Mouse (Mus musculus): ENCODE results near the gene Ppfia3.

Ppfia3 gene

DNA sequence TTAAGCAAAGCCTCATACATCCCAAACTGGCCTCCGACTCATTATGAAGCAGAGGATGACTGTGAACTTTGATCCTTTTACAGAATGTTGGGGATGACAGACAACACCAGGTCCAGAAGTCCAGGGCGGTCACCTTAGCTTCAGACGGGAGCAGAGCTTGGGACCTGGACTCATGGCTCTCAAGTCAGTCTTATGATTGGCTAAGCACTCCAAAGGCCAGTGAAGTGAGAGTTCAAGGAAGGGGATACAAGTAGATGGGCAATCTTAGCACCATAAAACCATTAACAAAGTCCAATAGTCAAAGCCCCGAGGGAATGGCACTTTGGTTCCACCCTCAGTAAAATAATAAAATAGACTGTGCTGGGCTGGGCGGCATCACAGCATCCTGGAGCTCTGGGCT, 43.8 kb downstream of the Ppfia3 start:
- no peak for DNase-seq (ENCODE audit: low read depth, low spot score)
- H3K36me3 ChIP-seq (ENCODE audit: control insufficient read depth, insufficient read depth, low read length, poor library complexity, severe bottlenecking), result no peaks in the 10 kb centered on the region
- no peaks in the 10 kb centered on the region for H3K27me3 ChIP-seq (ENCODE audit: control insufficient read depth, insufficient read depth, low read length, poor library complexity, severe bottlenecking)

DNA sequence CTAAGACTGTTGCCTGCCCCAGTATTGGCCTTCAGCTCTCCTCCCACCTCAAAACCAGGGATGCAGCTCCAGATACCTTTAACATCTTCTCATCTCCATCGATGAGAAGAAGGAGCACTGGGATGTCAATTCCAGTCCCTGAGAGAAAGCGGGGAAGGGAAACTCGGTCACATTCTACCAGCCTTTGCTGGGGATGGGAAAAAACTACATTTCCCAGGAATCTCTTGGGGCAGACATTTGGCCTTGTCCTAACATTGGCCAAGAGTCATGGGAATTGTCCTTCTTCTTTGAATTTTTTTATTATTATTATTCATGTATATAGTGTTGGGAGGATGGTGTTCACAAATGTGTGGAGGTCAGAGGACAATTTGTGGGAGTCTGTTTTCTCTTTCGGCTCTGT, 44.6 kb downstream of the Ppfia3 start:
- no peak for DNase-seq (ENCODE audit: low read depth, low spot score)
- no peaks in the 10 kb centered on the region for H3K36me3 ChIP-seq (ENCODE audit: control insufficient read depth, insufficient read depth, low read length, poor library complexity, severe bottlenecking)
- no peaks in the 10 kb centered on the region for H3K27me3 ChIP-seq (ENCODE audit: control insufficient read depth, insufficient read depth, low read length, poor library complexity, severe bottlenecking)

DNA sequence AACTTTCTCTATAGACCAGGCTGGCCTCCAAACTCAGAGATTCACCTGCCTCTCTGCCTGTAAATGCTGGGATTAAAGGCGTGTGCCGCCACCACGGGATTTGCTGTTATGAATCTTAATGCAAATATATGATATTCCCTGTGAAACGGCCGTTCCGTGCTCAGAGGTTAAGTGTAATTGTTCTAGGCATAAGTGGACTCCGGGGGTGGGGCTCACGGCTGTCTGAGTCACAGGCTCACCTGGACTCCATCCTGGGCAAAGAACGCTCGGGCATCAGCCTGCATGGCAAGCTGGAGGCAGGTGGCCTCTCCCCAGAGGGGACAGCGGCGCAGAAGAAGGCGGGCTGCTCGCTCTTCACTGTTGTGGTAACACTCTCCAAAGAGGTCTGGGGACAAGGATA, 50.3 kb downstream of the Ppfia3 start:
- no peak for DNase-seq (ENCODE audit: low read depth, low spot score)
- Histone ChIP-seq H3K27me3 (ENCODE audit: control insufficient read depth, insufficient read depth, low read length, poor library complexity, severe bottlenecking) (no peaks in the 10 kb centered on the region), H3K36me3 (ENCODE audit: control insufficient read depth, insufficient read depth, low read length, poor library complexity, severe bottlenecking) (no peaks in the 10 kb centered on the region)

DNA sequence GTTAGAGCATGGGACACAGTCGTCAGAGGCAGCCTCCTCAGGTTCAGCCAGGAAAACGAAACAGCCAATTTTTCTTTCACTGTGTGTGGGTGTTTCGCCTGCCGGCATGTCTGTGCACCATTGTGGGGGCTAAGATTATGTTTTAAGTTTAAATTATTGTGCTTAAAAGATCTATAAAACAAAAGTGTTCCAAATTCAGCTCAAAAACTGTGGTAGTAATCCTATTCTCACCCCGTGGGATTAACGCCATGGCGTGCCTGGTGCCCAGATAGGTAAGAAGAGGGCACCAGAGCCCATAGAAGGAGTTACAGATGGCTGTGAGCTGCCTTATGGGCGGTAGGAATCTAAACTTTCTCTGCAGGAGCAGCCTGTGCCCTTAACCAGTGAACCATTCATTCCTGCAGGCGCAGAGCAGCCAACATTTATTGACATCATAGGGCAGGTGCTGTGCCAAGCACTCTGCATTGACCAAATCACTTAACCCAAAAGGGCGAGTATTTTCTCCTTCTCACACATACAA, 51.6 kb downstream of the Ppfia3 start:
- DNase-seq (ENCODE audit: low read depth, low spot score), result no peak
- Histone ChIP-seq H3K36me3 (ENCODE audit: control insufficient read depth, insufficient read depth, low read length, poor library complexity, severe bottlenecking) (no peaks in the 10 kb centered on the region), H3K27me3 (ENCODE audit: control insufficient read depth, insufficient read depth, low read length, poor library complexity, severe bottlenecking) (no peaks in the 10 kb centered on the region)

DNA sequence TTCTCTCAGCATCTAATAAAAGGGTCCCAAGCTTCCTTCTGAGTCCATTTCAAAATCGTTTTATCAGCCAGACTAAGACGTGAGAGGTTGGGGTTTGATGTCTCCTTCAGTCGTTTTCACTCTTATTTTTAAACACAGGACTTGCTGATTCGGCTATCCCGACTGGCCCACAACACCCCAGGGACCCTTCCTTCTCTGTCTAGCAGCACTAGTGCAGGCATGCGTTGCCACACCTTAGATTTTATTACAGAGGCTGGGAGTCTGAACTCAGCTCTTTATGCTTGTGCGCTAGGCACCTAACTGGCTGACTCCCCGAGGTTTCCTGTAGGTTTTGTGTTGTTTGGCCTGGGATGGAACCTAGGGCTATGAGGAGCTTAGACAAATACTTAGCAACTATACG, 53.3 kb downstream of the Ppfia3 start:
- H3K36me3 ChIP-seq (ENCODE audit: control insufficient read depth, insufficient read depth, low read length, poor library complexity, severe bottlenecking), result no peaks in the 10 kb centered on the region
- H3K27me3 ChIP-seq (ENCODE audit: control insufficient read depth, insufficient read depth, low read length, poor library complexity, severe bottlenecking), result no peaks in the 10 kb centered on the region
- DNase-seq (ENCODE audit: low read depth, low spot score), result no peak

DNA sequence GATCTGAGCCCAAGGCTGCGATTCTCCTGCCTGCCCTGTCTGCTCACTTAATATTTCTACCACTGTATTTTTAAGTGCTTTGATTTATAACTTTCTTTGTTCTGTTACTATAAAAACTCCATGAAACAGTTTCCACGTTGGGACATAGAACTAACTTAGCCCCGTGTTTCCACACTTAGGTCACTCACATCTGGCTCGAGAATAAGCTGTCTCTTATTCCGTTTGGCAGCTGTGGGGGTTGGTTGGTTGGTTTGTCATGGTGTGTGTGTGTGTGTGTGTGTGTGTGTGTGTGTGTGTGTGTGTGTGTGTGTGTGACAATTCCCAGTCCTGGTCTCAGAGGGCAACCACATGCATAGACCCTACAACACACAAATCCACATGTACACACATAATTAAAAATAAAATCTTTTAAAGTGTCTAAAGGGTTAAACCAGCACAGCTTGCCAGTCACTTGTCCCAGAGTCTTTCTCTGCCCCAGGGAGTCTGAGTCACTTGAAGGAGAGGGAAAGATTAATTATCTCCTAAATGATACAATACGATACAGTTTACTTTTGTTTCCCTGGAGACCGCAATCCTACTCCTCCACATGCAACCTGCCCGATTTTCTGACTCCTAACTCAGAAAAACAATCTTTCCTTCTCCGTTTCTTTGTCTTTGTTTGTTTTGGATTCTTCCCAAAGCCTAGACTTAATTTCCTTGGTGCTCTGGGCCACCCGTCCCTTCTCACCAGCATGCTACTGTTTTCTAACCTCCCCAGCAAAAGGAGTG, 53.9 kb downstream of the Ppfia3 start:
- H3K27me3 ChIP-seq (ENCODE audit: control insufficient read depth, insufficient read depth, low read length, poor library complexity, severe bottlenecking), result no peaks in the 10 kb centered on the region
- no peak for DNase-seq (ENCODE audit: low read depth, low spot score)
- H3K36me3 ChIP-seq (ENCODE audit: control insufficient read depth, insufficient read depth, low read length, poor library complexity, severe bottlenecking), result no peaks in the 10 kb centered on the region

DNA sequence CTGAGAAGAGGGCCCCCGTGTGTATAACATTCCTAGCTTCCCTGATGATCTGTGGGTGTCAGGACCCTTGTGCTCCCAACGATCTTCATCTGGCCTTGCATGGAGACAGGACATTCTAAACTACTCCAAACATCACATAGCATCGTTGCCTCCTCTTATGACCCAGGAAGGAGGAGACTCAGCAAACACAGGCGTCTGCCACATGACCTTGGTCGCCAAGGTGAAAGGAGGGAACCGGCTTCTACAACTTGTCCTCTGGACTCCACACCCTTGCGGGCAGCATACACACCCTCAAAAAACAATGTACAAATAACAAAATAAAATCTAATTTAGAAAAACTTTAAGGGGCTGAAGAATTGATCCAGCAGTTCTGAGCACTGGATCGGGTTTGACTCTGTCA, 54.8 kb downstream of the Ppfia3 start:
- Histone ChIP-seq H3K27me3 (ENCODE audit: control insufficient read depth, insufficient read depth, low read length, poor library complexity, severe bottlenecking) (no peaks in the 10 kb centered on the region), H3K36me3 (ENCODE audit: control insufficient read depth, insufficient read depth, low read length, poor library complexity, severe bottlenecking) (no peaks in the 10 kb centered on the region)
- no peak for DNase-seq (ENCODE audit: low read depth, low spot score)

DNA sequence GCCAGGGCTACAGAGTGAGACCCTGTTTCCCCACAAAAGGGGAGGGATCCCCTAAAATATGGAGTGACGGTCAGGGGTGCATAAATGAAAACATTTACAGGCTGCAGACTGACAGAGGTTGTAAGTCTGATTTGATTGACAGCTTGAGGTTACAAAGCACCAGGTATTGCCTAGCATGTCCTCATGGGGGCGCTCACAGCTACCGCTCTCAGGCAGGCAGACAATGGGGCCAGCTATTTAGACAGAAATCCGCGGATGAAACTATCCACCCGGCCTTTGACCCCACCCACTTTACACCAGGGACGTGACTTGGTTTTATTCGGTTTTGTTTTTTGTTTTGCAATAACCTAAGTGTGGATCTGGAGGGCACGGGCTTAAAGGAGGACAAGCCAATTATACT, 57.4 kb downstream of the Ppfia3 start:
- Histone ChIP-seq H3K27me3 (ENCODE audit: control insufficient read depth, insufficient read depth, low read length, poor library complexity, severe bottlenecking) (no peaks in the 10 kb centered on the region), H3K36me3 (ENCODE audit: control insufficient read depth, insufficient read depth, low read length, poor library complexity, severe bottlenecking) (no peaks in the 10 kb centered on the region)
- DNase-seq (ENCODE audit: low read depth, low spot score), result peak; percentile 74

DNA sequence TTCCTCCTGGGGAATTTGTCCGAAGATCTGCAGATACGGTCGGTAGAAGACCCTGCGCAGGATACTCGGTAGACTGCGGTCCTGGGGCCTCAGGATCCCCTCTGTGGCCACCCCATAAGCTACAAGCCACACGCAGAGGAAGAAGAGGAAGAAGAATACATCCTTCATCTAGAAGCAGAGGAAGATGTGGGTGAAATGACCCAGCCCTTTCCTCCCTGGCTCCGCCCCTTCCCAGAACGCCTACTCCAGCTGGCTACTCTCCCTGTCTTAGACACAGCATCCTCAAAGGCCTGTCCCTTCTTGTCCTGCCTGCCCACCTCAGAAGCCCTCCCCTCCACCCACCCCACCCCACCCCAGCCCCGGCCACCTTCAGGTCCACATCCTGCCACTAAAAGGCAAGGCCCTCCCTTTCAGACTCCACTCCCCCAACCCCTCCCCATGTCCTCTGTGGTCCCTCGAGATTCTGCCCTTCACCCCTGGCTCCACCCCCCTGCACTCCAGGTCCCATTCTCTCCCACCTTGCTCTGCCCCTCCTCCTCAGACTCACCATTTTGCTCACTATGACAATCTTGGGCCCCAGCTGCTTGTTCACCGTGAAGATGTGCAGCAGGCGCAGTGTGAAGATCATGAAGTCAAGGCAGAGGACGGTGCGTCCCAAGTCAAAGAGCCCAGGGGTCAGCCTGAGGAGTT, 58.1 kb downstream of the Ppfia3 start:
- no peaks in the 10 kb centered on the region for H3K27me3 ChIP-seq (ENCODE audit: control insufficient read depth, insufficient read depth, low read length, poor library complexity, severe bottlenecking)
- H3K36me3 ChIP-seq (ENCODE audit: control insufficient read depth, insufficient read depth, low read length, poor library complexity, severe bottlenecking), result no peaks in the 10 kb centered on the region
- no peak for DNase-seq (ENCODE audit: low read depth, low spot score)

DNA sequence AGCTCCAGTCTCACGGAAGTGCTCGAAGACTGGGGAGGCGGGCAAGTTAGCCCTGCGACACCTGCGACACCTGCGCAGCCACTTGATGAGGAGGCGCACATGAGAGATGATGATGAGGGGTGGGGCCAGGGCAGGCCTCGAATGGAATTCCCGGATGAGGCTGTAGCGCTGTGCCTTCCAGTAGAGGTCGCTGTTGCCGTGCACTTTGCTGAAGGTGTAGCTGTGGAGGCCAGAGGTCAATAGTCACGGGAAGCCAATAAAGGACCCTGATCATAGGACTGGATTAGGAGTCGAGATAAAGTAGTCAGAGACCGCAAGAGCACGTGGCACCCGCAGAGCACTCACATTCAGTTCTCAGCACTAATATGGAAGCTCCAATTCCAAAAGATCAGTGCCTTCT, 61.5 kb downstream of the Ppfia3 start:
- DNase-seq (ENCODE audit: low read depth, low spot score), result peak; percentile 70
- Histone ChIP-seq H3K36me3 (ENCODE audit: control insufficient read depth, insufficient read depth, low read length, poor library complexity, severe bottlenecking) (no peaks in the 10 kb centered on the region), H3K27me3 (ENCODE audit: control insufficient read depth, insufficient read depth, low read length, poor library complexity, severe bottlenecking) (no peaks in the 10 kb centered on the region)

DNA sequence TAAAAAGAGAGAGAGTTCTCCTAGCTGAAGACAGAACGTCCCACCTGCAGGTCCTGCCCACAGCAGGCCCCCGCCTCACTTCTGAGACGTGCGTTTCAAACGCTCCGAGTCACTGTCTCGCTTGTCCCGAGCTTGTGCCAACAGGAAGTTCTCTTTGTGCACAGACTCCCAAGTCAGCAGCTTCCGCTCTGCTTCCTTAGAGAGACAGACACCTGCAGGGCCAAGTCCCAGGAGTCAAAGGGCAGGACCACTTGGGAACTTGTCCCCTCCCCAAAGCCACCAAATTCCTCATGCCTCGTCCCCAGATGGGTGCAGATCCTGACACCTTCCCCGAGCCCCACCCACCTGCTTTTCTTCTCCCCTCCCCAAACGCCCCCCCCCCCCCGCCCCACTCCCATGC, 62.0 kb downstream of the Ppfia3 start:
- H3K36me3 ChIP-seq (ENCODE audit: control insufficient read depth, insufficient read depth, low read length, poor library complexity, severe bottlenecking), result no peaks in the 10 kb centered on the region
- no peaks in the 10 kb centered on the region for H3K27me3 ChIP-seq (ENCODE audit: control insufficient read depth, insufficient read depth, low read length, poor library complexity, severe bottlenecking)
- DNase-seq (ENCODE audit: low read depth, low spot score), result no peak

DNA sequence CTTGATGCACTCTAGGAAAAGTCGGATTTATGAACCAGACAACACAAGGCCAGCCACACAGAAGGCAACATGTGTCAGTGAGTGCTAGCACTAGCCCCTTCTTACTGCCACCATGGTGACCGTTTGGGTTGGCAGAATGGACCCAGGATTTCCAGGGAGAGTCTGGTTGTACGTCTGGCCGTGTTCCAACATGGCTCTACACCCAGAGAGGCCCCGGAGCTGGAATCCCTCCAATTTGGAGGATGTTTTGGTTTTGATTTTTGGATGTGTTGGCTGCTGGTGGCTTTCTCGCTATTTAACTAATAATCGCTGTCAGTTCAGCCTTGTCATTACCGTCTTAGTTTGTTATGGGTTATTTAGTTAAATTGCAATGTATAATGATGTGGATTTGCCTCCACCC, 64.2 kb downstream of the Ppfia3 start:
- no peak for DNase-seq (ENCODE audit: low read depth, low spot score)
- no peaks in the 10 kb centered on the region for H3K27me3 ChIP-seq (ENCODE audit: control insufficient read depth, insufficient read depth, low read length, poor library complexity, severe bottlenecking)
- H3K36me3 ChIP-seq (ENCODE audit: control insufficient read depth, insufficient read depth, low read length, poor library complexity, severe bottlenecking), result no peaks in the 10 kb centered on the region

DNA sequence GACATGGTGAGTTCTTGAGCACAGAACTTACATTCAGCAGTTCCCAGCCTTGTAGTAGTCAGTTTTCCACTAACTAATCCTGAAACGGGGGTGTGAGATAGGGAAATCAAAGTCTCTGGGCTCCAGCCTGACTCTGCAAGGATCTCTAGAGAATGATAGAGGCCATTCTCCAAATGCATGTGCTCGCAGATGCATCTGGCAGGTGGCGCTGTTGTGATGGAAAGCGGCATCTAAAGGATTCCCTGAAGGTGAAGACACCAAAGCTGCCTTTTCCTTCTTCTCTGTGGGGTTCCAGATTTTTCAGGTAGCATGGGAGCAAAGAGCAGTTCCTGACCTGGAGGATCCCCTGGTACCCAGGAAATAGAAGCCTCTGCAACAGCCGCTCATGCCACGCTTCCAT, 66.5 kb downstream of the Ppfia3 start:
- DNase-seq (ENCODE audit: low read depth, low spot score), result peak; percentile 35
- no peaks in the 10 kb centered on the region for H3K36me3 ChIP-seq (ENCODE audit: control insufficient read depth, insufficient read depth, low read length, poor library complexity, severe bottlenecking)
- H3K27me3 ChIP-seq (ENCODE audit: control insufficient read depth, insufficient read depth, low read length, poor library complexity, severe bottlenecking), result no peaks in the 10 kb centered on the region

DNA sequence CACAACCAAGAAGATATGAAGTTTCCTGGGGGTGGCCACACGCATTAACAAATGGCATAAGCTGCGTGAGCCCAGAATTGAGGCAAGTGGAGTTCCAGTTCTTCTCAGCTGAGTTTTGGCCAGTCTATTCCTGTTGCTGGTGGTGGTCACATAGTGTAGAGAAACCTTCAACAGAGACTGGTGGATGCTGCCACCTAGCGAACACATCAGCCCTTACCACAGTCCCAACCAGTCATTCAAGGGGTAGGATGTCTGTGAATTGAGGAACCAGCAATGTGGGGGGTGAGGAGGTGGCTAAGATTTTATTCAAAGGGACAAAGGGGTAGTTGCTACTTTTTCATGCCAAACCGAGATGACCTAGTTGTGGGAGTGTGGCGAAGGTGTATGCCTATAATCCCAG, 67.1 kb downstream of the Ppfia3 start:
- Histone ChIP-seq H3K36me3 (ENCODE audit: control insufficient read depth, insufficient read depth, low read length, poor library complexity, severe bottlenecking) (no peaks in the 10 kb centered on the region), H3K27me3 (ENCODE audit: control insufficient read depth, insufficient read depth, low read length, poor library complexity, severe bottlenecking) (no peaks in the 10 kb centered on the region)
- peak; percentile 94 for DNase-seq (ENCODE audit: low read depth, low spot score)

DNA sequence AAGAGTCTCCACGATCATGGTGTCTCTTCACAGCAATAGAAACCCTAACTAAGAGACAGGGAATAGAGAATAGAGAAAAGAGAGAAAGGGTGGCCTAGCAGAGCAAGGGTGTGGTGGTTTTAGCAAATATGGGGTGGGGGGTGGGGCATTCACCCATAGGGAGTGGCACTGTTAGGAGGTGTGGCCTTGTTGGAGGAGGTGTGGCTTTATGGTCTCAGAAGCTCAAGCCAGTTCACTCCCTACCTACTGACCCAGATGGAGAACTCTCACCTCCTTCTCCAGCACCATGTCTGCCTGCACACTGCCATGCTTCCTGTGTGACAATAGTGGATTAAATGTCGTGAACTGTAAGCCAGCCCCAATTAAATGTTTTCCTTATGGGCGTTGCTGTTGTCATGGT, 69.3 kb downstream of the Ppfia3 start:
- H3K27me3 ChIP-seq (ENCODE audit: control insufficient read depth, insufficient read depth, low read length, poor library complexity, severe bottlenecking), result no peaks in the 10 kb centered on the region
- H3K36me3 ChIP-seq (ENCODE audit: control insufficient read depth, insufficient read depth, low read length, poor library complexity, severe bottlenecking), result no peaks in the 10 kb centered on the region
- DNase-seq (ENCODE audit: low read depth, low spot score), result no peak

Data from splenic B cell, adult 2 months (primary cell).